Mouse (Mus musculus): ENCODE data around the gene Nudcd3. TPM values are rescaled to one million over a fixed set of nuclear protein-coding genes. Genes with fewer than 3 reads are reported as not detected.

The Nudcd3 gene
- polyA plus RNA-seq, 1 experiment = 9.9 TPM

GRCm38 (mm10) chr11:6179194-6179593, 21.0 kb downstream of the Nudcd3 start:
- H3K4me1 ChIP-seq = peaks cover 91% of the 10 kb centered on the region
- TF ChIP-seq GATA1 (IDR thresholded peaks at IDR 0.05; ENCODE audit: borderline replicate concordance, low read length) (no peak), FLI1 (IDR thresholded peaks at IDR 0.05; ENCODE audit: low read length) (no peak)
- H3K27me3 ChIP-seq (replicated peaks) = no peaks in the 10 kb centered on the region
- no peaks in the 10 kb centered on the region for H3K9me3 ChIP-seq
- peak overlapping the region; percentile 89 for H3K4me3 ChIP-seq (replicated peaks)
- H3K36me3 ChIP-seq (replicated peaks; ENCODE audit: low read length) = peaks cover 7% of the 10 kb centered on the region

- no peaks in the 10 kb centered on the region for H3K9me3 ChIP-seq
- H3K36me3 ChIP-seq (replicated peaks; ENCODE audit: low read length) = peaks cover 10% of the 10 kb centered on the region
- peaks cover 91% of the 10 kb centered on the region for H3K4me1 ChIP-seq
- TF ChIP-seq FLI1 (IDR thresholded peaks at IDR 0.05; ENCODE audit: low read length) (no peak), GATA1 (IDR thresholded peaks at IDR 0.05; ENCODE audit: borderline replicate concordance, low read length) (no peak)
- H3K4me3 ChIP-seq (replicated peaks) = peak overlapping the region; percentile 89
- no peaks in the 10 kb centered on the region for H3K27me3 ChIP-seq (replicated peaks)
These were observed 21.5 kb downstream of the Nudcd3 start for GRCm38 (mm10) chr11:6178673-6179166.

GRCm38 (mm10) chr11:6177781-6178420, 22.3 kb downstream of the Nudcd3 start:
- Histone ChIP-seq H3K4me1 (peaks cover 88% of the 10 kb centered on the region), H3K36me3 (replicated peaks; ENCODE audit: low read length) (peaks cover 15% of the 10 kb centered on the region)

GRCm38 (mm10) chr11:6175506-6175905, 24.7 kb downstream of the Nudcd3 start:
- Histone ChIP-seq H3K27me3 (replicated peaks) (no peaks in the 10 kb centered on the region), H3K36me3 (replicated peaks; ENCODE audit: low read length) (peaks cover 9% of the 10 kb centered on the region), H3K9me3 (no peaks in the 10 kb centered on the region), H3K4me3 (replicated peaks) (peak overlapping the region; percentile 12), H3K4me1 (peaks cover 66% of the 10 kb centered on the region)
- TF ChIP-seq FLI1 (IDR thresholded peaks at IDR 0.05; ENCODE audit: low read length) = no peak
- no peak for TF ChIP-seq GATA1 (IDR thresholded peaks at IDR 0.05; ENCODE audit: borderline replicate concordance, low read length)

More at GRCm38 (mm10) chr11:6177781-6178420, 22.3 kb downstream of the Nudcd3 start:
- no peak for TF ChIP-seq FLI1 (IDR thresholded peaks at IDR 0.05; ENCODE audit: low read length)
- no peak for TF ChIP-seq GATA1 (IDR thresholded peaks at IDR 0.05; ENCODE audit: borderline replicate concordance, low read length)
- no peaks in the 10 kb centered on the region for H3K9me3 ChIP-seq
- H3K4me3 ChIP-seq (replicated peaks) = peak overlapping the region; percentile 89
- H3K27me3 ChIP-seq (replicated peaks) = no peaks in the 10 kb centered on the region

- no peaks in the 10 kb centered on the region for H3K27me3 ChIP-seq (replicated peaks)
These were observed 25.5 kb downstream of the Nudcd3 start for GRCm38 (mm10) chr11:6174719-6175118.

GRCm38 (mm10) chr11:6169041-6169663, 31.1 kb downstream of the Nudcd3 start:
- H3K4me1 ChIP-seq = peaks cover 64% of the 10 kb centered on the region
- no peak for TF ChIP-seq GATA1 (IDR thresholded peaks at IDR 0.05; ENCODE audit: borderline replicate concordance, low read length)
- TF ChIP-seq FLI1 (IDR thresholded peaks at IDR 0.05; ENCODE audit: low read length) = no peak
- H3K36me3 ChIP-seq (replicated peaks; ENCODE audit: low read length) = peaks cover 17% of the 10 kb centered on the region
- H3K9me3 ChIP-seq = no peaks in the 10 kb centered on the region
- H3K4me3 ChIP-seq (replicated peaks) = peak overlapping the region; percentile 46
- no peaks in the 10 kb centered on the region for H3K27me3 ChIP-seq (replicated peaks)

More at GRCm38 (mm10) chr11:6174719-6175118, 25.5 kb downstream of the Nudcd3 start:
- peaks cover 65% of the 10 kb centered on the region for H3K4me1 ChIP-seq
- H3K9me3 ChIP-seq = no peaks in the 10 kb centered on the region
- H3K4me3 ChIP-seq (replicated peaks) = peak overlapping the region; percentile 82
- peaks cover 9% of the 10 kb centered on the region for H3K36me3 ChIP-seq (replicated peaks; ENCODE audit: low read length)
- TF ChIP-seq GATA1 (IDR thresholded peaks at IDR 0.05; ENCODE audit: borderline replicate concordance, low read length) (no peak), FLI1 (IDR thresholded peaks at IDR 0.05; ENCODE audit: low read length) (no peak)

GRCm38 (mm10) chr11:6166351-6166750, 33.9 kb downstream of the Nudcd3 start:
- no peak overlapping the region for H3K4me3 ChIP-seq (replicated peaks)
- no peaks in the 10 kb centered on the region for H3K27me3 ChIP-seq (replicated peaks)
- H3K36me3 ChIP-seq (replicated peaks; ENCODE audit: low read length) = peaks cover 19% of the 10 kb centered on the region
- no peaks in the 10 kb centered on the region for H3K9me3 ChIP-seq
- TF ChIP-seq GATA1 (IDR thresholded peaks at IDR 0.05; ENCODE audit: borderline replicate concordance, low read length) (no peak), FLI1 (IDR thresholded peaks at IDR 0.05; ENCODE audit: low read length) (no peak)
- peaks cover 67% of the 10 kb centered on the region for H3K4me1 ChIP-seq

- Histone ChIP-seq H3K36me3 (replicated peaks; ENCODE audit: low read length) (peaks cover 19% of the 10 kb centered on the region), H3K27me3 (replicated peaks) (no peaks in the 10 kb centered on the region), H3K4me1 (peaks cover 74% of the 10 kb centered on the region), H3K4me3 (replicated peaks) (no peak overlapping the region), H3K9me3 (no peaks in the 10 kb centered on the region)
- no peak for TF ChIP-seq FLI1 (IDR thresholded peaks at IDR 0.05; ENCODE audit: low read length)
- TF ChIP-seq GATA1 (IDR thresholded peaks at IDR 0.05; ENCODE audit: borderline replicate concordance, low read length) = no peak
These were observed 34.7 kb downstream of the Nudcd3 start for GRCm38 (mm10) chr11:6165391-6166081.

GRCm38 (mm10) chr11:6164781-6165180, 35.4 kb downstream of the Nudcd3 start:
- Histone ChIP-seq H3K27me3 (replicated peaks) (no peaks in the 10 kb centered on the region), H3K4me1 (peaks cover 76% of the 10 kb centered on the region), H3K4me3 (replicated peaks) (no peak overlapping the region), H3K36me3 (replicated peaks; ENCODE audit: low read length) (peaks cover 19% of the 10 kb centered on the region), H3K9me3 (no peaks in the 10 kb centered on the region)
- no peak for TF ChIP-seq GATA1 (IDR thresholded peaks at IDR 0.05; ENCODE audit: borderline replicate concordance, low read length)
- TF ChIP-seq FLI1 (IDR thresholded peaks at IDR 0.05; ENCODE audit: low read length) = no peak

Data from megakaryocyte, embryonic 14.5 days (primary cell).